Mouse (Mus musculus) cortical plate, adult 2 months (tissue): Measurements from ENCODE around the gene Fam210b.

Experiments used
- CTCF ChIP-seq: fragments of 200-500 bp; IDR thresholded peaks from 2 replicates; pipeline ENCODE4 v1.5.1; 2011; ENCODE audit warnings: mild to moderate bottlenecking, control low read depth, low read length; ENCODE audit not compliant: insufficient read depth; ENCODE audit errors: extremely low read depth
- POLR2A ChIP-seq: fragments of 200-500 bp; IDR thresholded peaks from 2 replicates; pipeline ENCODE4 v1.6.1; 2011; ENCODE audit warnings: mild to moderate bottlenecking, low read length, control low read depth; ENCODE audit not compliant: insufficient read depth; ENCODE audit errors: extremely low read depth

- TF ChIP-seq POLR2A (no peak), CTCF (no peak)
These were observed 39.4 kb downstream of the Fam210b start for GRCm38 (mm10) chr2:172384715-172385114.
